Mouse (Mus musculus): Measurements from ENCODE around the gene Gna15.

Gene Gna15

GRCm38 (mm10) chr10:81466066-81466465 lies 58.0 kb downstream of the Gna15 start:
- peak in 1 of 2 experiments; percentile 7 for DNase-seq

DNA sequence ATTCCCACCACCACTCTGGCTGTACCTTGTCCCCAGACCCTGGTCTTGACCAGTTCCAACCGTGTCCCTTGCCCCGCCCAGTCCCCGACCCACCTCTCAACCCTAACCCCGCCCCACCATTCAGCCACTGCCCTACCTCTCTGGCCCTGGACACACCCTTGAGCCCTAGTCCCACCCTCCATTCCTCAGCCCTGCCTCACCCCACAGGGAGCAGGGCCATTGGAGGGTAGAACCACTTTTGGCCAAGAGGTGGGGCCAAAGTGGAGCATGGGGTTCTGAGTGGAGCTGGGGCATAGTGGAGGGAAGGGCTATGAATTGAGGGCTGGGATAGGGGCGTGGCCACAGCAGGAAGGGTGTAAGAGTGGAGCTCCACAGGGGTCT lies 58.8 kb downstream of the Gna15 start:
- peak in 1 of 2 experiments; percentile 11 for DNase-seq

DNA sequence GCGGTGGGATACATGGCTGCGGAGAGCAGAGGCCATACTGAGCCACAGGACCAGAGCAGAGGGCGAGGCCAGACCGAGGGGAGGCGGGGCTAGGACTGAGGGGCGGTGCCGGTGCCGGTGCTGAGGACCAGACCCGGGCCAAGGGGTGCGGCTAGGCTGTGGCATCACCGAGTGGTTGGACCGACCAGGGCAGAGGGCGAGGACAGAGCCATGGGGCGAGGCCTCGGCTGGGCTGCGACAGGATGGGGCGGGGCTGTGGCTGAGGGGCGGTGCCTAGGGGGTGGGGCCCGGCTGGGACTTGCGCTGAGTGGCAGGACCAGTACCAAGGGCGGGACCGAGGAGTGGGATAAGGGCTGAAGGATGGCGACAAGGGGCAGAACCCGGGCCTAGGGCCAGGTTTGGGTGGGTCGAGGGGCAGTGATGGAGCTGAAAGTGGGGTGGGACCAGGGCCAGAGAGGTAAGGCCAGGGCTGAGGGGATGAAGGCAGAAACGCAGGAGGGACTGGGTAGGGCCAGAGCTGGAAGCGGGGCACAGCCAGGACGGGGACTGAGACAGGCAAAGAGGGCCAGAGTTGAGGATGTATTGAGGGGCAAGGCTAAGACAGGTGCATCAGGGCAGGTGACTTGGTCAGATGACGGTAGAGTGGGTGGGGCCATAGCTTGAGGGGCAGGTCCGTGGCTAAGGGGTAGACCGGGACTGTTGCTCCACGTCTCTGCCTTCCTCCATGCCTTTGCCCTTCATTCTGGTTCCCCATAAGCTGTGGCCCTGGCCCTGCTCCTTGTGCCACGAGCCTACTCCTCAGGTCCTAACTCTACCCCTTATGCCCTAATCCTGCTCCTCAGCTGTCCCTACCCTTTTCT lies 59.4 kb downstream of the Gna15 start:
- DNase-seq = peak; percentile 65 to 75

- DNase-seq = peak in 1 of 2 experiments; percentile 15
Observed at GRCm38 (mm10) chr10:81463531-81463930, 60.5 kb downstream of the Gna15 start.

DNA sequence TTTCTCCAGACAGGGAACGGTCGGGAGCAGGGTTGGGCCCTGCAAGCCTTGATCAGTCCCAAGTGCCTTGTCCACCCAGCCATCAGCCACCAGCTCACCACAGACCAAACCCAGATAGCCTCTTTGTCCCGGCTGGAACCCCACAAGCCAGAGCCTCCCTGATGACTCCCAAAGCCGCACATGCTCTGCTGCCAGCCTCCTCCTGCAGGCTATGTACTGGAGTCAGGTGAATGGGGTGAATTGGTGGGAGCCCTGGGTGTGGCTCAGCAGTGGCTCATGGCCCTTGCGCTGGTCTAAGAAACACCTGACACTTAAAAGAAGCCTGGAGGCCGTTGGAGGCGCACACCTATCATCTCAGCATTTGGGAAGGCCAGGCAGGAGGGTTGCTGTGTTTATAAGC lies 61.1 kb downstream of the Gna15 start:
- DNase-seq = peak in 1 of 2 experiments; percentile 11

GRCm38 (mm10) chr10:81462415-81462804 lies 61.6 kb downstream of the Gna15 start:
- peak in 1 of 2 experiments; percentile 8 for DNase-seq

DNA sequence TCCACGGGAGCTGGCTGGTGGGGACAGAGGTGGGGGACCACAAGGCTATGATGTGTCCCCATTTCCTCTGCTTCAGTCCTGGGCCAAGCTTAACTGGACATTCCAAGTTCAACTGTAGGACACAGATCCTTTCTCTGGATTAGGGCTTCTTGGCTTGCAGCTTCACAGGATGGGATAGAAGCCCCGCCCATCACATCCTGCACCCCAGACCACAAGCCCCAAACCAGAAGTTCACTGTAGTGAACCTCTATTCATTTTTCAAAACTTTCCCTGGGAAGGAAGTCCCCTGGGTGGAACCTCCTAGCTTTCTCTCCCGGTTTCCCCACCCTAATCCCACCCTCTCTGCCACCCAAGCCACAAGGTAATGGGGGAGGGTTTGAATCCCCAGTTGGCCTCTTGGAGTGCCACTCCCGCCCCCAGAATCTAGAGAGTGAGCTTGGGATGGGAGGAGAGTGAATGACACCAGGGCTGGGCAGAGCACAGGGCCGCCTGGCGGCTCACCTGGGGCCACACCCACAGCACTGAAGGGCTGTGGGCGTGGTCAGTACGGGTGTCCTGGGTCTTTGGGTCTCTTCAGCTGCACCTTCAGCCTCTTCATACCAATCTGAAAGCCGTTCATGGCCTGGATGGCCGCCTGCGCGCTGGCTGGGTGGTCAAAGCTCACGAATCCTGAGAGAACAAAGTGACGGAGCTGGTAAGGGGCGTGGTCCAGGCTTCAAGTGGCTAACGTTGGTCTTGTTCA lies 62.2 kb downstream of the Gna15 start:
- peak in 1 of 2 experiments; percentile 5 for DNase-seq

DNA sequence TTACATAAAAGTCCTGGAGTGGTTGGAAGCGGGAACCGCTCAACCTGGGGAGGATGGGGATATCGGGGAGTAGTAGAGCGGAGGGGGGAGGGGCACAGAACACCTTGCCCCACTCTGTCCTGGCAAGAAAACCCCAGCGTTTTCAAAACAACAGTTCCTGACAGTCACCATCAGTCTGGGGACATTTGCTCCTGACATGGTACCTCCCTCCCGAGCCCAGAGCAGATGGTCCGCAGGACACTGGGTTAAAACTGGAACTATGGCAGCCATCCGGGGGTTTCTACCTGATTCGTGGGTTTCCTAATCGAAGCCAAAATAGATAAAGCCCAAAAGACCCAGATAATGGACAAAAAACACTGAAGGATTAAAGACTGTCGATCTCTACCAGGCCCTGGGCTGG lies 63.1 kb downstream of the Gna15 start:
- peak in 1 of 2 experiments; percentile 12 for DNase-seq

- DNase-seq = peak in 1 of 2 experiments; percentile 31
Observed at GRCm38 (mm10) chr10:81460471-81460870, 63.6 kb downstream of the Gna15 start.

DNA sequence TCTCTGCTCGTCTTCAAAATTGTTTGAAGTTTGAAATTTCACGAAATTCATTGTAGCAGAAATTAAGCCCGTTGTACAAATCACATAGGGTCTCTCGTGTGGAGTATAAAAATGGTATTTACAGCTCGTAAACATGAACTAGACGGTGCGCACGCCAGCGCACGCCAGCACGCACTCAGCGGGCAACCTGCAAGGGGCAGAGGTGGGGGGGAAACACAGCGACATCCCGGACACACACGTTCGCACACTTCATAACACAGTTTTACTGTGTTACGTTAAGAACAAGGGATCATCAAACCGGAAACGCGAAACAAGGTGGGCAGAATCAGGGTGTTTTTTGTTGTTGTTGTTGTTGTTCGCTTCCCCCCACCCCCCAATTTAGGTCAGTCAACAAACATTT lies 64.6 kb downstream of the Gna15 start:
- DNase-seq = peak in 1 of 2 experiments; percentile 2

- peak in 1 of 2 experiments; percentile 18 for DNase-seq
Observed at GRCm38 (mm10) chr10:81458267-81458666, 65.8 kb downstream of the Gna15 start.

GRCm38 (mm10) chr10:81457624-81458023 lies 66.4 kb downstream of the Gna15 start:
- no peak for DNase-seq

GRCm38 (mm10) chr10:81456983-81457563 lies 67.0 kb downstream of the Gna15 start:
- DNase-seq = no peak

DNA sequence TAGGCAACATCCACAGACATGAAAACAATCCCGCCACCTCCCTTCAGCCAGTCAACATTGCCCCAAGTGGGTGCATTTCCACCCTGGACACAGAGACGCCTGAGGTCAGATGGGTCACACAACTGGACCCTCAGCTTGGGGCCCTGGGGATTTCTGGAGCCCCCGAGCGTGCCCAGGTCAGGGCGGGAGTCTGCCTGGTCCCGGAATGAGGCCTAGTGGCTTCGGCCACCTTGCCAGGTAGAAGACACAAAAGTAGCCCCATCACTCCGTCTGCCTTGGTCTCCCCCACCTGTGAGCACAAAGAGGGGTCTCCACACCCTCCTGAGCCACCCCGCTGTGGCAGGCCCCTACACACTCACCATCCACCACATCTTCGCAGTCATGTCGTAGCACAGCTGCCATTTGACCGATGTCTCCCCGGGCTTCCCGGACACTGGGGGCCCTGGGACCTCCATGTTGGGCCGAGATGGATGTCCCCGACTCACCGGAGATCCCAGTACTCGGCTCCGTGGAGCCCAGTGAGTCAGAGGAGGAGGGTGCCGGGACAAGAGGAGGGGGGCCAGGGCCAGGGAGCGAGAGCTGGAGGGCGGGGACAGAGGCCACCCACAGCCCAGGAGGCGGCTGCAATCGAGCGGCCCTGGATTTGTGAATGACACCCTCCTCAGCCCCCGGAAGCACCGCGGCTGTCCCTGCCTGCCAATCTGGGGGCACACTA lies 68.7 kb downstream of the Gna15 start, which contains the start of gene Nfic:
TSS of gene Nfic (minus strand) at position 455 of the 715 bp plus-strand sequence.
- DNase-seq = peak in 1 of 2 experiments; percentile 5

DNA sequence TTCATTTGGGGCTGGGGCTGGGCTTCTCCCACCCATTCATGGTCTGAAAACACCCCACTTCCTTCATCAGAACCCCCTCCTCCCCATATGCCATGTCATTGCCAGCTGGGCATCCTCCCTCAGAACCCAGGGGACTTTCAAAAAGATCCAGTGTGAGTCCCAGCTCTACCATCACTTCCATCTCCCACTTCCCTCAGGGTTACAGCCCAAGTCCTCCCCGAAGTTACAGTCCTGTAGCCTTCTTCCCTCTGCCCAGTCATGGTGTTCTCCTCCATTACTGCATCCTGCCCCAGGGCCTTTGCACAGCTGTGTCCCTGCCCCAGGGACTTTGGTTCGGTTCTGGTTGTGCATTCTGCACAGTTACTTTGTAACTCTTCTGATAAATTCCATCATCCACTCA lies 69.9 kb downstream of the Gna15 start:
- peak in 1 of 2 experiments; percentile 2 for DNase-seq

DNA sequence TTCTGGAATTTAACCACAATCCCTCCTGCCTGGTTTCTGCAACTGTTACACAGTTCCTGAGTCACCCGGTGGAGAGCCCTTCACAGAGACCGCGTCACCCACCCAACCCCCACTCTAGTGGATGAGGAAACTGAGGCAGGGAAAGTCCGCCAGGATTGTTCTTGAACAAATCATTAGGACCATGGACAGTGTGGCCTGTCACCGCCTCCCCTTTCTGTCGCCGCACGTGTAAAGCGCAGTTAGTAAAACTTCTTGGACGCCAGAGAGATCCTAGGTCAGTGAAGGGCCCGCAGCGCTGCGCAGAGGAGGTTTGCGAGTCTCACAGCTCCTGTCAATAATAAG lies 71.1 kb downstream of the Gna15 start:
- DNase-seq = no peak

Data from cerebellum, postnatal 25 days (tissue).